Mouse (Mus musculus) CD4-positive helper T cell, adult 2 months (primary cell): Measurements from ENCODE around the gene Ints12.

Source experiments
- DNase-seq: peaks from one replicate; pipeline ENCODE4 v3.0.0-alpha.2; 2012; ENCODE audit warnings: low read depth, missing footprints, low spot score

Gene Ints12

GRCm38 (mm10) chr3:133144511-133145147 lies 53.0 kb downstream of the Ints12 start:
- no peak for DNase-seq

DNA sequence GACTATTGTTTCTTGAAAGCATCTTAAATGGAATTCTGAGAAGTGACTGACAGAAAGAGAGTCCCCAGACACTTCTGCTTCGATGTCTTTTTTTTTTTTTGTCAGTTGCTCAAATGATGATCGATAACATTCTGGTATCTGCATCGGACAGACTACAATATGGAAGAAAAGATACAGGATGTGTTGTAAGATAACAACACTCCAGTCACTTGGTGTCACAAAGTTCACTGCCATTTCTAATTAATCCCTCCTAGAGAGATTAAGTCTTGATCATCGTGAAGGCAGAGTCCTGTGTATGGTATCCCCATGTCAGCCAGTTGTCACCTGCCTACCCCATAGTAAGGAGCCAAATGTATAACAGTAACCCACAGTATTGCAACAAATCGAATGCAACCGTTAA lies 60.0 kb downstream of the Ints12 start:
- no peak for DNase-seq

GRCm38 (mm10) chr3:133152831-133153230 lies 61.2 kb downstream of the Ints12 start:
- DNase-seq = no peak

DNA sequence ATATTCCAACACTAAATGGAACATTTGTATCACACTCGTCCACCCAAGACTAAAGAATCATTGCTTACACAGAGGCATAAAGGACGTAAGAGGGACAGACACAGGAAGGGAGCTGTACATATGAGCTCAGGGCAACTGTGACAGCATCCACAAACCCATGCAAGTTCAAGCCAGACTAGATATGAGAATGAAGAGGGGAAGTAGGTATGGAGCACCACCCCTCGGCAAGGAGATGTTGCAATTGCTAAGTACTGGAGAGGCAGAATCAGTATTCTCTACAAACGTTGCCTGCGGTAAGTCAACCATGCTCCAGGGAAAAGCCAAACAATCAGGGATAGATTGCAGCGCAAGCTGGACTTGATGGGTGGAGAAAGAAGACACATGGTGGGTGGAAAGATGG lies 62.0 kb downstream of the Ints12 start:
- no peak for DNase-seq

- no peak for DNase-seq
Measured at GRCm38 (mm10) chr3:133154683-133155082, 63.0 kb downstream of the Ints12 start.

- DNase-seq = no peak
Measured at GRCm38 (mm10) chr3:133158260-133158659, 66.6 kb downstream of the Ints12 start.
